Mouse (Mus musculus) olfactory bulb, adult 2 months (tissue): Measurements from ENCODE around the gene Setd2.
A peak's percentile ranks its signal among the peaks of the same experiment; 100 is the strongest.

ENCODE experiments used
- CTCF ChIP-seq: fragments of 200-500 bp; IDR thresholded peaks from 2 replicates; pipeline ENCODE4 v1.5.1; 2012; ENCODE audit warnings: low read depth, mild to moderate bottlenecking, low read length, moderate library complexity; ENCODE audit not compliant: insufficient read depth
- POLR2A ChIP-seq: fragments of 200-500 bp; IDR thresholded peaks from 2 replicates; pipeline ENCODE4 v1.6.1; 2012; ENCODE audit warnings: mild to moderate bottlenecking, low read depth, low read length, moderate library complexity; ENCODE audit not compliant: insufficient read depth

GRCm38 (mm10) chr9:110631191-110631590 is 98.8 kb downstream of the Setd2 start:
- TF ChIP-seq POLR2A (no peak), CTCF (peak; percentile 43; the same call in 1 of the 2 replicates)
